Mouse (Mus musculus): ENCODE results near the gene Vcl. TPM values are rescaled to one million over a fixed set of nuclear protein-coding genes. Genes with fewer than 3 reads are reported as not detected.

Gene Vcl
- total and polyA plus RNA-seq, 3 experiments: 2.1 to 4.6 (median 4.5) TPM

DNA sequence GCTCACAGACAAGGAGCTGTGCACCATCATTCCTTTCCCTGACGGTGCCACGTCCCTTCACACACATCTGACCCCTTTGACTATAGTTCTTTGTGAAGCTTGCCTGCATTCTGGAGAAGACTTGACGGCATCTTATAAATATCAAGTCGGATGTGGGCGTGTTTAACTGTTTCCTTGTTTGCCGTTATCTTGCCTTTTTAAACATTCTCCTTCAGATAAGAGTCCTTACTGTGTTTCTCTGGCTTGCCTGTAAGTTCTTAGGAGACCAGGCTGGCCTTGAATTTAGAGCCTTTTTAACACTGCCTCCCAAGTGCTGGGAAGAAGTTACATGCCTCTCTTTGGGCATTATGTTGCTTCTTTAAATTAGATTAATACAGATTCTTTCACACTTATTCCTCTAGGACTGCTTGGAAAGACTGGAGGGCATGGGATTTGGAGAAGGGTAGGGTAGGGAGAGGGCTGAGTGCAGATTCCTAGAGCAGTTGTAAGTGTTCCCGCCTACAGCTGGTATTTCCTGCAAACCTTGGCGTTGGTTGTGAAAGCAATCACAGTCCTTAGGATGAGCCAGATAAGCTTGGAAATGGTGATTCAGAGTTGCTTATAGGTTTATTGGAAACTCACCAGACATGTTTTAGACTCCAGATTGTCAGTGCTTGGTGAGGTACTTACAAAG is 136.4 kb downstream of the Vcl start:
- Histone ChIP-seq H3K9me3 (replicated peaks; ENCODE audit: low read length) (no peaks in the 10 kb centered on the region), H3K36me3 (replicated peaks in 1 of 2; ENCODE audit: control insufficient read depth in 1 of 2, insufficient read depth in 1 of 2, low read length in 1 of 2) (peaks cover 0 to 4% of the 10 kb centered on the region in 2 experiments), H3K79me2 (replicated peaks; ENCODE audit: control insufficient read depth, extremely low read depth, insufficient read depth, poor library complexity, severe bottlenecking) (no peaks in the 10 kb centered on the region; the same call in 1 of the 2 replicates), H3K27ac (ENCODE audit: insufficient read depth, low read depth) (no peak overlapping the region), H3K4me1 (ENCODE audit: control insufficient read depth in 1 of 2, insufficient read depth in 2 of 2) (no peaks in the 10 kb centered on the region), H3K27me3 (replicated peaks) (no peaks in the 10 kb centered on the region), H3K4me2 (ENCODE audit: insufficient read depth, low read depth, poor library complexity, severe bottlenecking) (no peak overlapping the region), H3K9ac (ENCODE audit: insufficient read depth, low read depth) (no peak overlapping the region), H3K4me3 (replicated peaks in 1 of 3; ENCODE audit: low read depth in 2 of 3, low read length in 2 of 3, poor library complexity in 1 of 3) (no peak overlapping the region)
- no peak for DNase-seq (ENCODE audit: extremely low read depth)
- dilution Hi-C loops (cut with MboI; ENCODE audit: extremely low pct_ligation_motif_present, extremely low pct_unique_long_range_greater_than_20kb, low sequenced_read_pairs) (no loop called here), in situ Hi-C loops (cut with MboI; ENCODE audit: low pct_ligation_motif_present, low pct_unique_long_range_greater_than_20kb, low sequenced_read_pairs) (no loop called here)
- TF ChIP-seq CHD2 (IDR thresholded peaks at IDR 0.05; ENCODE audit: low read length): no peak
- TF ChIP-seq TBP (conservative IDR thresholded peaks at IDR 0.05; ENCODE audit: low read depth, low read length): no peak
- TF ChIP-seq MXI1 (IDR thresholded peaks at IDR 0.05; ENCODE audit: low read depth, low read length): no peak
- no peak for TF ChIP-seq KAT2A (IDR thresholded peaks at IDR 0.05; ENCODE audit: insufficient replicate concordance, low read length)
- no peak for TF ChIP-seq ZC3H11A (IDR thresholded peaks at IDR 0.05; ENCODE audit: low read depth, low read length)
- TF ChIP-seq USF2 (conservative IDR thresholded peaks at IDR 0.05; ENCODE audit: low read depth, low read length): no peak
- no peak for TF ChIP-seq EP300 (IDR thresholded peaks at IDR 0.05; ENCODE audit: low read length)
- TF ChIP-seq IRF4 (IDR thresholded peaks at IDR 0.05; ENCODE audit: low read depth, low read length): no peak
- TF ChIP-seq SMC3 (IDR thresholded peaks at IDR 0.05; ENCODE audit: low read depth, low read length): no peak
- TF ChIP-seq JUND (conservative IDR thresholded peaks at IDR 0.05; ENCODE audit: low read depth, low read length): no peak
- TF ChIP-seq MAZ (IDR thresholded peaks at IDR 0.05; ENCODE audit: low read depth, low read length): no peak
- no peak for TF ChIP-seq POLR2A (IDR thresholded peaks at IDR 0.05; ENCODE audit: low read depth, low read length)
- no peak for TF ChIP-seq CTCF (conservative IDR thresholded peaks at IDR 0.05 in 1 of 2, IDR thresholded peaks at IDR 0.05 in 1 of 2; ENCODE audit: low read depth in 2 of 2, low read length in 2 of 2)
- no peak for TF ChIP-seq NELFE (IDR thresholded peaks at IDR 0.05; ENCODE audit: low read depth, low read length)
- no peak for TF ChIP-seq MYC (IDR thresholded peaks at IDR 0.05; ENCODE audit: low read depth, low read length)
- TF ChIP-seq ELF1 (IDR thresholded peaks at IDR 0.05; ENCODE audit: low read depth, low read length): no peak

GRCm38 (mm10) chr14:21069594-21069993 is 140.4 kb downstream of the Vcl start:
- Histone ChIP-seq H3K4me2 (ENCODE audit: insufficient read depth, low read depth, poor library complexity, severe bottlenecking) (no peak overlapping the region), H3K4me1 (ENCODE audit: control insufficient read depth in 1 of 2, insufficient read depth in 2 of 2) (no peaks in the 10 kb centered on the region), H3K79me2 (replicated peaks; ENCODE audit: control insufficient read depth, extremely low read depth, insufficient read depth, poor library complexity, severe bottlenecking) (no peaks in the 10 kb centered on the region), H3K9me3 (replicated peaks; ENCODE audit: low read length) (no peaks in the 10 kb centered on the region), H3K36me3 (replicated peaks in 1 of 2; ENCODE audit: control insufficient read depth in 1 of 2, insufficient read depth in 1 of 2, low read length in 1 of 2) (peaks cover 0 to 4% of the 10 kb centered on the region in 2 experiments), H3K4me3 (replicated peaks in 1 of 3; ENCODE audit: low read depth in 2 of 3, low read length in 2 of 3, poor library complexity in 1 of 3) (no peak overlapping the region), H3K27ac (ENCODE audit: insufficient read depth, low read depth) (no peak overlapping the region), H3K9ac (ENCODE audit: insufficient read depth, low read depth) (no peak overlapping the region), H3K27me3 (replicated peaks) (no peaks in the 10 kb centered on the region)
- no peak for DNase-seq (ENCODE audit: extremely low read depth)
- TF ChIP-seq SMC3 (IDR thresholded peaks at IDR 0.05; ENCODE audit: low read depth, low read length) (no peak), CTCF (conservative IDR thresholded peaks at IDR 0.05 in 1 of 2, IDR thresholded peaks at IDR 0.05 in 1 of 2; ENCODE audit: low read depth in 2 of 2, low read length in 2 of 2) (peak; percentile 28; a peak in 3 of 4 replicates), E2F4 (IDR thresholded peaks at IDR 0.05; ENCODE audit: insufficient replicate concordance, low read depth, low read length) (no peak), ETS1 (conservative IDR thresholded peaks at IDR 0.05; ENCODE audit: low read depth, low read length) (no peak), TCF12 (IDR thresholded peaks at IDR 0.05; ENCODE audit: low read depth, low read length) (no peak), GABPA (IDR thresholded peaks at IDR 0.05; ENCODE audit: insufficient replicate concordance, low read depth, low read length) (no peak), JUN (IDR thresholded peaks at IDR 0.05; ENCODE audit: insufficient read depth, low read depth, low read length) (no peak), KAT2A (IDR thresholded peaks at IDR 0.05; ENCODE audit: insufficient replicate concordance, low read length) (no peak)
- dilution Hi-C loops (cut with MboI; ENCODE audit: extremely low pct_ligation_motif_present, extremely low pct_unique_long_range_greater_than_20kb, low sequenced_read_pairs) (no loop called here), in situ Hi-C loops (cut with MboI; ENCODE audit: low pct_ligation_motif_present, low pct_unique_long_range_greater_than_20kb, low sequenced_read_pairs) (no loop called here)

All from CH12.LX (cell line).